Mouse (Mus musculus) limb, embryonic 14.5 days (tissue): ENCODE data around the gene Stt3a. TPM values are rescaled to one million over a fixed set of nuclear protein-coding genes. Genes with fewer than 3 reads are reported as not detected.

Source experiments
- ATAC-seq: fragments of 200-750 bp; cut with Nextera tagmentation; 2 replicates; pipeline ENCODE4 v1.8.0; 2017; ENCODE audit warnings: low read depth, moderate number of reproducible peaks, moderate TSS enrichment; ENCODE audit not compliant: low FRiP score
- DNase-seq: peaks from one replicate; pipeline ENCODE4 v3.0.0-alpha.2; 2015; ENCODE audit warnings: low spot score
- H3K27ac ChIP-seq: fragments of 300-500 bp; sonication (generic); replicated peaks from 2 replicates; pipeline ENCODE4 v1.5.1; 2014; ENCODE audit warnings: low read depth, mild to moderate bottlenecking, low read length, moderate library complexity, mixed read lengths
- H3K27me3 ChIP-seq: fragments of 300-500 bp; sonication (generic); 2 replicates; pipeline ENCODE4 v1.6.1; 2014; ENCODE audit warnings: low read length, mixed read lengths; ENCODE audit not compliant: control insufficient read depth, insufficient read depth
- H3K36me3 ChIP-seq: fragments of 300-500 bp; sonication (generic); 2 replicates; pipeline ENCODE4 v1.6.1; 2014; ENCODE audit warnings: mild to moderate bottlenecking, low read length, moderate library complexity, mixed read lengths; ENCODE audit not compliant: control insufficient read depth, insufficient read depth
- H3K4me1 ChIP-seq: fragments of 300-500 bp; sonication (generic); 2 replicates; pipeline ENCODE4 v1.6.1; 2014; ENCODE audit warnings: antibody characterized with exemption, low read length, mixed read lengths; ENCODE audit not compliant: control insufficient read depth, insufficient read depth
- H3K4me2 ChIP-seq: fragments of 300-500 bp; sonication (generic); replicated peaks from 2 replicates; pipeline ENCODE4 v1.6.1; 2014; ENCODE audit warnings: low read depth, mild to moderate bottlenecking, low read length, moderate library complexity; ENCODE audit not compliant: severe bottlenecking
- H3K4me3 ChIP-seq: fragments of 300-500 bp; sonication (generic); replicated peaks from 2 replicates; pipeline ENCODE4 v1.5.1; 2014; ENCODE audit warnings: low read length
- H3K9ac ChIP-seq: fragments of 300-500 bp; sonication (generic); 2 replicates; pipeline ENCODE4 v1.6.1; 2014; ENCODE audit warnings: mild to moderate bottlenecking, low read depth, low read length, moderate library complexity; ENCODE audit not compliant: severe bottlenecking
- H3K9me3 ChIP-seq: fragments of 300-500 bp; sonication (generic); 2 replicates; pipeline ENCODE4 v1.6.1; 2016; ENCODE audit warnings: low read length; ENCODE audit not compliant: control insufficient read depth
- POLR2A ChIP-seq: fragments of 200-500 bp; IDR thresholded peaks from 2 replicates; pipeline ENCODE4 v1.8.0; 2012; ENCODE audit warnings: inconsistent platforms, mild to moderate bottlenecking, moderate library complexity, borderline replicate concordance; ENCODE audit not compliant: insufficient read depth, insufficient read length; ENCODE audit errors: extremely low read depth
- WGBS: fragments of 180-500 bp; shearing (Covaris S2); extraction: QIAGEN DNeasy Blood & Tissue Kit; methylation state at CpG from one replicate; pipeline ENCODE4 v1.1.7; 2014; 5-methylcytosine and 5-hydroxymethylcytosine counted together
- polyA plus RNA-seq, 2 experiments: library from polyadenylated mRNA; depleted of rRNA in 1 of 2; stranded (reverse) in 1 of 2; unstranded in 1 of 2; fragments of >200 nt; fragmentation: Nextera tagmentation in 1 of 2; extraction: Ambion mirVana in 1 of 2; gene quantifications; 2 replicates each; pipeline versions ENCODE4 v1.2.1 to v1.2.3; 2012 to 2014

Gene Stt3a
- polyA plus RNA-seq (2012; rRNA removed) (264 and 309 TPM in 2 replicates), polyA plus RNA-seq (2014; fragmentation: Nextera tagmentation; extraction: Ambion mirVana) (245 and 251 TPM in 2 replicates)

DNA sequence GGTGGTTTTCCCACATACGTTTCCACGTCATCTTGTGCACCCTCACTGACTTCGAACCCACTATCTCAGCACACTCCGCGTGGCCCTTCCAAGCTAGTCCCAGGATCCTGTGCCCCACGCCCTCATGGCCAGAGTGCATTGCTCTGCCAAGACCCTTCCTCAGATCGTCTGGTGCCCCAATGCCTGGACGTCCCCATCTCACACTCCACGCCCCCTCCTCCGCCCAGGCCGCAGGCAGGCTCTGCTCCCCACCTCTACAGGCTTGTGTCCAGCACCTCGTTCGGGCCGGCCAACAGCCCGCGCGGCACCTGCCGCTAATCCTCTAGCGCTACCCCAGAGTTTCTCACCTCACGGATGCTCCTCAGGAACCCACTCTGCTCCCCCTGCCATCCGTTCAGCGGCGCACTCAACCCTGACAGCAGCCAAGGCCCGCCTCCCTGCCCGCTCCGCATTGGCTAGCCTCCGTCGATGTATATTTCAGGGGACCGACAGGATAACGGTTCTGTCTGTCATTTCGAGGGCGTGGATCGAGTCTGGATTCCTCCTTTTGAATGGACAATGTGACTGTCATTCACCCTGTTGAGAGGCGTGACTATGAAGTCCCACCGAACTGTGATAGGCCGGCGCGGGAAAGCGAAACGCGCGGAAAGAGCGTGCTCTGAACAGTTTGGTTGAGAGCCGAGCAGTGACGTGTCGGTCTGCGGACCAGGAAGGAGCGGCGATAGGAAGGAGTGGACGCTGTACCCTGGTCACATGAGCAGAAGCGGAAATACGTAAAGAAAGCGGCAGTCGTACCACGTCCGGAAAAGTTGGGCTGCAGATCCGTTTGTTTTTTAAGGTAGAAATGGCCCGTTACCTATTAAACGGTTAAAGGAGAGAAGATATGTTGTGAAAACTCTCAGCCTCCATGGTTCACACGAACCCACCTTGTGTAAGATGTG, at the start of gene Stt3a:
Gene Stt3a (minus strand): TSS at position 477 of the 941 bp plus-strand sequence.
- under 1% methylated on average over 60 of the region's 60 CpGs for WGBS
- H3K9ac ChIP-seq = peak within 1 kb of the TSS; percentile 82
- peaks cover 11% of the 10 kb centered on the region for H3K4me1 ChIP-seq
- DNase-seq = peak; percentile 100
- TF ChIP-seq POLR2A = peak; percentile 78; the same call in 1 of the 2 replicates
- peak within 1 kb of the TSS; percentile 93 for H3K27ac ChIP-seq
- H3K4me3 ChIP-seq = peak within 1 kb of the TSS; percentile 96
- H3K36me3 ChIP-seq = peaks cover 23% of the 10 kb centered on the region
- H3K9me3 ChIP-seq = no peaks in the 10 kb centered on the region
- H3K27me3 ChIP-seq = no peaks in the 10 kb centered on the region
- peak; percentile 100 for ATAC-seq
- H3K4me2 ChIP-seq = peak within 1 kb of the TSS; percentile 77

DNA sequence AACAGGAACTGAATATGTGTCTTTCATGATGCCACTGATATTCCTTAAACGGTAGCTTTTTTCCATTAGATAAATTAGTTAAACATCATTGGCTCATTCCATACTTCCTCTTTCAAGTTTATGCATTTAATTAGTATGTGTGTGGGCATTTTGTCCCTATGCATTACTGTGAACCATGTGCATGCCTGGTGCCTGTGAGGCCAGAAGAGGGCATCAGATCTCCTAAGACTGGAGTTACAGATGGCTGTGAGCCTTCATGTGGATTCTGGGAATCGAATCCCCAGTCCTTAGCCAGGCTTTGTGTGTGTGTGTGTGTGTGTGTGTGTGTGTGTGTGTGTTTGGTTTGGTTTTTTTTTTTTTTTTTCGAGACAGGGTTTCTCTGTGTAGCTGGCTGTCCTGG, 47.0 kb upstream of the Stt3a start:
- Histone ChIP-seq H3K27ac (no peak overlapping the region), H3K9me3 (no peaks in the 10 kb centered on the region), H3K36me3 (no peaks in the 10 kb centered on the region), H3K9ac (no peak overlapping the region), H3K4me1 (no peaks in the 10 kb centered on the region), H3K27me3 (no peaks in the 10 kb centered on the region), H3K4me2 (no peak overlapping the region), H3K4me3 (no peak overlapping the region)
- ATAC-seq = no peak
- WGBS = 52% methylated on average over 3 of the region's 3 CpGs
- no peak for TF ChIP-seq POLR2A
- no peak for DNase-seq

DNA sequence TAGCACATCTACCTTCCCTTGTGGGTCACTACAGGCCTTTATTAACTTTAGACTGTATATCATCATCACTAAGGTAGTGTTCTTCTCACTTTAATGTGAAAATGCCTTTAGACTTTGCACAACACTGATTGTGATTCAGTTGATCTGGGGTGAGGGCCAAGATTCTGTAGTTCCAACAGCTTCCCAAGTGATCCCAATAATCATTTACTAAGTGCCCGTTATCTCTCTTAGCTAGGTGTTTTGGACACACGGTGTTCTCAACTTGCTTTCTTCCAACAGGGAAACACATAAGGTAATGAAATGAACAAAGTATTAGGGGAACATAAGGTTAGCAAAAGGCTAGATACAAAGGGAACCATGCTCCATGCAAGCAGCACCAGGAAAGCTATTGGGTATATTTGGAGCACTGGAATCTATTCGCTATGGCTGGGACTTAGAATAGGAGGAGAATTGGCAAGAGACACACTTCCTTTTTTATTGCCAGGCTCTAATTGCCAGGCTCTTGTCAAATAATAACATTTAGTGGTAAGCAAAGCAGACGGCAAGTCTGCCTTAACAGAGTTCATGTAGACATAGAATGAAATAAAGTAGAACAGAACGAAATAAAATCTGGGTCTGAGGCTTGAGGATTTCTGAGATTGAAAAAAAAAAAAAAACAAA, 40.8 kb upstream of the Stt3a start:
- Histone ChIP-seq H3K4me2 (no peak overlapping the region), H3K4me3 (no peak overlapping the region), H3K9me3 (no peaks in the 10 kb centered on the region), H3K9ac (no peak overlapping the region), H3K36me3 (no peaks in the 10 kb centered on the region), H3K27ac (no peak overlapping the region), H3K4me1 (no peaks in the 10 kb centered on the region), H3K27me3 (no peaks in the 10 kb centered on the region)
- no peak for TF ChIP-seq POLR2A
- ATAC-seq = no peak
- no peak for DNase-seq
- WGBS = 79% methylated on average over 5 of the region's 5 CpGs

DNA sequence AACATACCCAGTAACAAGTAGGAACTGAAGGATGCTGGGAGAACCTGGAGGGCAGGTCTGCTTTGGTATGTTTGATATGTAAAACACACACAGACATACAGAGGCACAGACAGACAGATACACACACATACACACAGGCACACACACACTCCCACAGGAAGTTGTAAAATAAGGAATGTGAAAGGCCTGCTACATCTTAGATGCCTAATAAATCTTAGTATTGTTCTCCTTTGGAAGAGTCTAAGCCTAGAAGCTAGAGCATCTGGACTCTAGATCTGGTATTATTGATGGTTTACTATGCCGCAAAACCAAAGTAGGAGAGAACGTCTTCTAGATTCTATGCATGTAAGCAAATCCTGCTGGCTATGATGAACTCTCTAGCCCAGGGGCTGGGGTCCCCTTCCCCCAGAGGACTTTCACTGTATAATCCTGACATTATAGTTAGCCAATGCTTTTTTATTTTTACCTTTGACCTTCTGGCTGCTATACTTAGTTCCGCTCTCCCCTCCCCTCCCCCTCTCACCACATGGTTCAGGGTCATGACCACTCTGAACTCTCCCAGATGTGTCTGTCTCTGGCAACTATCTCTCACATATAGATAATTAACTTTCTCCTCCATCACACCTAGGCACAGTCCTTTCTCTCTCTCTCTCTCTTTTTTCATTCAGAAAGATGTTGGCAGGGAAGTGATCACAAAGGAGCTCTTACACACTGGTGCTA, 37.9 kb upstream of the Stt3a start:
- Histone ChIP-seq H3K27me3 (no peaks in the 10 kb centered on the region), H3K4me3 (no peak overlapping the region), H3K9me3 (no peaks in the 10 kb centered on the region), H3K36me3 (no peaks in the 10 kb centered on the region), H3K9ac (no peak overlapping the region), H3K4me1 (no peaks in the 10 kb centered on the region), H3K4me2 (no peak overlapping the region), H3K27ac (no peak overlapping the region)
- ATAC-seq = 0 out of 2 replicates have a peak, but pooled peaks have one; percentile 30
- no peak for TF ChIP-seq POLR2A
- WGBS = 42% methylated on average over 3 of the region's 3 CpGs
- no peak for DNase-seq

DNA sequence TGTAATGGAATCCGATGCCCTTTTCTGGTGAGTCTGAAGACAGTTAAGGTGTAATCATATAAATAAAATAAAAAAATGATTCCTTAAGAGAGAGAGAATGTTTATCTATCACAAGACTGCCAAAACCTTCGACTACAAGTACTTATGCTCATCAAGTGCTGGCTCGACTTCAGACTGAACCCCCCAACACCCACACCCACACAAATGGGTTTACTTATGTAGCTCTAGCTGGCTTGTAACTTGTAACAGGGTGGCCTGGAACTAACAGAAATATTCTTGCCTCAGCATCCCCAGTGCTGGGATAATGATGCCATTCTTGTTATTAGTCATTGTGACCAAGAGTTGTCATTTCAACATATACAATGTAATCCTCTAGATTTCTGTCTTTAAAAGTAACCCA, 36.4 kb upstream of the Stt3a start:
- H3K27ac ChIP-seq = no peak overlapping the region
- H3K4me3 ChIP-seq = no peak overlapping the region
- H3K4me2 ChIP-seq = no peak overlapping the region
- DNase-seq = no peak
- no peaks in the 10 kb centered on the region for H3K9me3 ChIP-seq
- no peaks in the 10 kb centered on the region for H3K36me3 ChIP-seq
- ATAC-seq = no peak
- TF ChIP-seq POLR2A = no peak
- H3K27me3 ChIP-seq = no peaks in the 10 kb centered on the region
- H3K4me1 ChIP-seq = no peaks in the 10 kb centered on the region
- H3K9ac ChIP-seq = no peak overlapping the region
- 90% methylated on average over 3 of the region's 3 CpGs for WGBS
